Mouse (Mus musculus) cerebellum, postnatal 14 days (tissue): ENCODE measurements around the gene Fam129a.

Experiments used
- DNase-seq, 2 experiments: peaks; one replicate each; pipeline ENCODE4 v3.0.0; 2021; ENCODE audit warnings: mixed read lengths in 2 of 2

The Fam129a gene

DNA sequence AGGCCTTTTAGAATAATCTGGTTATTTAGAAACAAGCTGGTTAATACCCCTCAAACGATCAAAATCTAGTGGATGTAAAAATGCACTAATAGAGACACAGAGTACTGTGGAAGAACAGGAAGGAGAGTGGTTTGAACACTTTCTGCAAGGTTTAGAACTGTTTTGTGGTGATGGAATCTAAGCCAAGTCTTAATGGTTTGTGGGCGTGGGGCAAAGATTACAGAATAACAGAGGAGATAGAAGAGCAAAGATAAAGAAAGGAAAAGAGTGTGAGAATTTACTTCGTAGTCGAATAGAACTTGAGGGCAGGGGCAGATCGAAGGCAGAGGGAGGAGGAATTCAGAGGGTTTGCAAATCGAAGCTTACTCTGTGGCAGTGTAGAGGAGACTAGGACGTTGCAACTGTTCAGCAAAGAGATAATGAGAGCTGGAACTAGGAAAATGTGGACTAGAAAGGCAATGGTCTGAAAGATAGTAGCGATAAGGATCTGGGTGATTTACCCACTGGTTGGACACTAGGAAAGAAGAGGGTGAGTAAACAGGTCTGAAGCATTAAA lies 182.5 kb downstream of the Fam129a start:
- no peak for DNase-seq

DNA sequence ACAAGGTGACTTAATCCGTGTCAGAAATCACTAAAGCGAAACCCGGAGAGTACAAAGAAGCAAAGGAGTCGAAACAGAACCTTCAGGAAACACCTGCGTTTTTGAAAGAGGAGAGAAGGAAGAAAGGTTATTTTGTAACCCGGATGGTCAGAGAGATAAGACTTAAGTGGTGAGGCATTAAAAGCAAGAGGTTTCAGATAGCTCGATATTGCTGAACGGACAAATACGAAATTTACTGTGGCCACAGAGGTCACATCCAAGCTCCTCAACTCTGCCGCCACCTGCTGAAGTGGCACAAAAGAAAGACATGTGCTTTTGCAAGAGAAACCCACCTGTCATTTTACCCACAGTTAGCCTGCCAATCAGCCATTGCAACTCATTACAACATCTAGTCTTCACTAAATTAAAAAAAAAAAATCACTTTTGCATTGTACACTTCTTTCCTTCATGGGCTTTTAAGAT lies 183.1 kb downstream of the Fam129a start:
- peak; percentile 11 to 17 for DNase-seq

DNA sequence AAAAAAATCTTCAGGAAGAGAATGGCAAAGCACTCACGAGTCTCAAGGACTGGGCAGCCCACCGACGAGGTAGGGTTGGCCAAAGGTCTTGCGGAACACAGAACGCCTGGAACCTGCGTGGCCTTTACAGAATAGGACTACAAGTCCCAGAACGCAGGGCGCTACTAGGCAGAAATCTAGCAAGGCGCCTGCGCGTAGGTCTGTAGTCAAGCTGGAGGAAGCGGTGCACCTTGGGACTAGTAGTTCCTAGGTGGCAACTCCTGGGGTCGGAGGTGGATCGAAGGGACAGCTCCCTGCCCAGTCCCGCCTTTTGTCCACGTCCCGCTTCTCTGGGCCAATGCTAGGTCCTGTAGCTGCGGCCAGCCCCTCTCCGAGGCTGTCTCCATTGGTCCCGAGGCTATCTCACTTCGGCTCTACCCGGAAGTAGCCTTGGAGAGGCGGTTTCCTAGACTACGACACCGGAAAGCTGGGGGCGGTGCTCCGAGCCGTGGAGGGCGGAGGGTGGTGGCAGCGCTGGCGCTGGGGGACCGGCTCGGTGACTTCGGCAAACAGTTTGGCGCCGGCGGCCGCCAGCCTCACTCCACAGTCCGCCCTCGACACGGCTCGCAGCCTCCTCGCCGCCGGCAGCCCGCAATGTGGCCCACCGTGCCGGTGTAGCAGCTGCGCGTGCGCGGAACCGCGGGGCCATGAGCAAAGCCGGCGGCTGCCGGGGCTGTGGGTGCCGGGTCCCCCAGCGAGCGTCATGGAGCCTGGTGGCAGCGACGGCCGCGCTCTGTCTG lies 184.1 kb downstream of the Fam129a start, which contains the start of gene Edem3:
Gene Edem3 (plus strand): TSS at position 491 of the 779 bp plus-strand sequence.
- DNase-seq, result peak; percentile 97 to 98

DNA sequence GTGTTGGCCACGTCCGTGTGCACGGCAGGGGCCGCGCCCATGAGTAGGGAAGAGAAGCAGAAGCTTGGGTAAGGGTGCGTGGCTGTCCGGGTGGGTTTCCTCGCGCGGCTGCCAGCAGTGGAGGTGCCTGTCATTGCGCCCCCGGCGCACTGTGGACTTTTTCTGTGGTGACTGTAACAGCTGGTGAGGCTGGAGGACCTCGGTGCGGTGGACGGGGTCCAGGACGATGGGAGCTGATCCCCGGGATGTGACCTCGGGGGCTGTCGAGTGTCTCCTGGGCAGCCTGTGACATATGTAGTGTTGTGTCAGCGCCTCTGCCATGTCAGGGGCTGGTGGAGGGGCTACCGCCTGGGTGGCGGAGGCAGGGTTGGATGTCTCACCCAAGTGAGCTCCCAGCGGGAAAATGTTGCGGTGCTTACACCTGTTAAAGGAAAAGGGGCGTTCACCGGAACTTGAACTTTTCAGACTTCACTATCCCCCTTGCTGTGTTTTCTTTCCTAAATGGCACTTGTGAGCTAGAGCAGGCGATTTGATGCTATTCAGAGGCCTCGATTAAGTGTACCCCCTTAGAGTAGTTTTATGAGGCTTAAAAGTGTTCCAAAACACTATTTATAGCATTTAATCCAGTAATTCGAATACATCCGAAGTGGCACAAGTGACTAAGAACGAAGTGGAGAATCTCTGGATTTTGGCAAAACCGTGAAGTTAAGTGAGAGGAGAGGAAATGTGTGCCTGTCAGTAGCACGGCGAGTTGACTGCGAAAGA lies 184.9 kb downstream of the Fam129a start:
- DNase-seq, result peak; percentile 9 to 69

DNA sequence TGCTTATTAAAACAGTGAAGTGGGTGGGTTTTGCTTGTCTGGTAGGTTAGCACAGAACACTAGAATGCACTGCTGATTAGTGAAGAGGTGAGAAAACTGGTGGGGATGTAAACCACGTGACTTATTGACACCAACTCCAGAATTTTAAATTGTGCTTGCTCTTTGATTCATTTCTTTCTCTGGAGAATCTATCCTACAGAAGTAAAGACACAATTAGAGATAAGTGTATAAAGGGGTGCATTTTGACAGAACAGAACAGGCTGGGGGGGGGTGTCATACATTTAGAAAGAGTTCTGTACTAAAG lies 185.4 kb downstream of the Fam129a start:
- no peak for DNase-seq

DNA sequence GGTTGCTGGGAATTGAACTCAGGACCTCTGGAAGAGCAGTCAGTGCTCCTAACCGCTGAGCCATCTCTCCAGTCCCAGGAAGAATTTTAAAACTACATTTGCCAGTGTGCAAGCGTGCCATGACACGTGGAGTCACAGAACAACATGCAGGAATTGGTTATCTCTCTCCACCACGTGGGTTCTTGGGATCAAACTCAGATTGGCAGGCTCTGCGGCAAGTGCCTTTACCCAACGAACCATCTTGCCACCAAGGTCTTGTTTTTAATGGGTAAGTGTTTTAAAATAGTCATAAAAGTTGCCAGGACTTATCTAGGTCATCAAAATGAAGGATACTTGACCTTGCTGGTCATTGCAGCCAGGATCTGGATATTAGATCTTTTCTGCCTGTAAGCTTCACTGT lies 187.3 kb downstream of the Fam129a start:
- DNase-seq, result no peak

DNA sequence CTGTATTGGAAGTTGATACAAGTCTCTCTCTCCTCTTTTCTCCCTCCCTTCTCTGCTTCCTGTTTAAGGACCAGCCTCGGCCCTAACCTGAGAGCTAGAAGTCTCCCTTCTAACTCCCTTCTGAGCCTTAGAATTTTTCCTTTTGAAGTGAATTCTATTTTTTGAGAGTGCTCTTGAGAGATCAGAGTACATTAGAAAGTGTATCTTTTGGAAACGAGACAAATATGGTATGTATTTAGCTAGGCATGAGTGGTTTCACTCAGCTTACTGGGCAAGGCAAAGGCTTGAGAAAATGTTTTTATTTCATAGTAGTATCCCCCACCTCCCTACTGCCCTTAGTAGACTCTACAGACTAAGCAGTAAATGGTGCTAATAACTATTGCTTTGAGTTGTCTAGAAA lies 188.0 kb downstream of the Fam129a start:
- no peak for DNase-seq

DNA sequence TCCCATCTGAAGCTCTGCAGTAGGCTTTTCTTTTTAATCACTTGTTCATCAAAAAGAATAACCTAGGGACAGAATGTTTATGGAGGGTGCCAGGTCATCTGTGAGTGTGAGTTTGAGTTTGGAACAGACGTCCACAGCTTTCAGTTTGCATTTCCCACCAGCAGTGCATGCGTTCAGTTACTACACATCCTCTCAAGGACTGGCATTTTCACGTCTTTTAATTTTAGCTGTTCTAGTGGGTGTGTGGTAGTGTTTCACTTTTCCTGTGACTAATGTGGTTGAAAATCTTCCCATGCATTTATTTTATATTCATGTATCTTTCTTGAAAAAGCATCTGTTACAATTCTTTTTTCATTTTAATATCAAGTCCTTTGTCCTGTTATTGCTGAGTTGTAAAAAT lies 193.2 kb downstream of the Fam129a start:
- DNase-seq, result no peak

DNA sequence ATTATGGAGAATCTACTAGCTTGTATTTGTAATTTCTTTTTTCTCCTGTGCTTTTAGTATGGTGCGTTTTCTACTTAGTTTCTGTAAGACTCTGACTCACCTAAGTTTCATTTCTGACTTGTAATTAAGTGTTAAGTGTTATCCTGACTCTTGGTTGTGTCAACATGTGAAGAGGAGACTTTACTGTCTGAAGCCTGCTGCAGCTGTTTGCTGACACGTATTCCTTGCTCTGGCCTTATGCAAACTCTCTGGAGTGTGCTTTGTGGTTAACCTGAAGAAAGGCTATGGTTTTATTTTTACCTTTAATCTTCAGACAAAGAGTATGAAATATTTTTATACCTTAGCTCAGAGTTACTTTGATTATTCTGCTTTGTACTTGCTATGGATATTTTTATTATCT lies 195.2 kb downstream of the Fam129a start:
- no peak for DNase-seq

DNA sequence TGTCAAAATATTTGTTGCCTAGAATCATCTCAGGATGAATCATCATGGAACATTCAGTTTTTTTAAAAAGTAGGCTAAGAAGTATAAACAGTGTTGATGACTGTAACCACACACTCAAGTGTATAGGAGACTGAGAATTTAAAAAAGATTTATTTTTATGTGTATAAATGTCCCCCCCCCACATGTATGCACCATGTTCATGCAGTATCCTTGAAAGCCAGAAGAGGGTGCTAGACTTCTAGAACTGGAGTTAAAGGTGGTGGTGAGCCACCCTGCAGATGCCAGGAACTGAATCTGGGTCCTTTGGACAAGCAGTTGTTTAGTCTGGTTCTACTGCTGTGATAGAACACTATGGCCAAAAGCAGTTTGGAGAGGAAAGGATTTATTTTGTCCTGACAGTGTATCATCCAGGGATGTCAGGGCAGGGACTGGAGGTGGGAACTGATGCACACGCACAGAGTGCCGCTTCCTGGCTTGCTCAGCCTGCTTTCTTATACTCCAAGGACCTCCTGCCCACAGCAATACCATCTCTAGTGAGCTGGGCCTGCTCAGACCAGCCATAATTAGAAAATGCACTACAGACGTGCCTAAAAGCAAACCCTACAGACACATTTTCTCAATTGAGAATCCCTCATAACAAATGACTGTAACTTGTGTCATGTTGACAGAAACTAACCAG lies 196.1 kb downstream of the Fam129a start:
- DNase-seq, result peak in 1 of 2 experiments; percentile 6

DNA sequence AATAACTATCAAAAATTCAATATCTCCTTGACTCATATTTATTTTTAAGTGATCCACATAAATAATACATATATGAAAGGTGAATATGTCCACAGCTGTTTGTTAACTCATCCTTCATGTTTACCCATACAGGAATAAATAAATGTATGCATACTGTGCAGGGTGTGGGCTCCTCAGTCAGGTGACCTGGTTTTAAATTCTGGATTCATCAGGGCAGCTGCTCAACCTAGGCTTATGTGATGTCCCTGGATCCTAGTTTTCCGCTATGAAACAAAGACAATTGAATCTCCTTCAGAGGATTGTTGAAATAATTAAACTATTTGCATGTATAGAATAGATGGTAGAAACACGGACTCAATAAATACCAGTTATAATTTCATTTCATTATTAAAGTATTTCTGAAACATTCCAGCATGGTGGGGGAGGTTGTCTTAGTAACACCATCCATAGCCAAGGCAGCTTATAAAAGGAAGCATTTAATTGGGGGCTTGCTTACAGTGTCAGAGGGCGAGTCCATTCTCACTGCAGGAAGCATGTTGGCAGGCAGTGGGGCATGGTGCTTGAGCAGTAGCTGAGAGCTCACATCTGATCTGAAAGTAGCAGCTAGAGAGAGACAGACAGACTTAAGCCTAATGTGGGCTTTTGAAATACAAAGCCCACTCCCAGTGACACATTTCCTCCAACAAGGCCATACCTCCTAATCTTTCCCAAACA lies 198.4 kb downstream of the Fam129a start:
- DNase-seq, result no peak
